Mouse (Mus musculus) liver, embryonic 13.5 days (tissue): ENCODE results near the gene Tbc1d10a. TPM values are rescaled to one million over a fixed set of nuclear protein-coding genes. Genes with fewer than 3 reads are reported as not detected.
A peak's percentile ranks its signal among the peaks of the same experiment; 100 is the strongest.

Source experiments
- ATAC-seq: fragments of 200-750 bp; cut with Nextera tagmentation; 2 replicates; pipeline ENCODE4 v1.8.0; 2017; ENCODE audit warnings: low read depth, mild to moderate bottlenecking, moderate number of reproducible peaks, moderate library complexity
- DNase-seq: peaks from one replicate; pipeline ENCODE4 v3.0.0; 2022
- H3K27ac ChIP-seq: fragments of 300-500 bp; sonication (generic); 2 replicates; pipeline ENCODE4 v1.5.1; 2015; ENCODE audit warnings: moderate library complexity, mild to moderate bottlenecking, inconsistent platforms
- H3K27me3 ChIP-seq: fragments of 300-500 bp; sonication (generic); 2 replicates; pipeline ENCODE4 v1.6.1; 2015; ENCODE audit warnings: mild to moderate bottlenecking, inconsistent platforms
- H3K36me3 ChIP-seq: fragments of 300-500 bp; sonication (generic); 2 replicates; pipeline ENCODE4 v1.6.1; 2015; ENCODE audit warnings: mild to moderate bottlenecking, inconsistent platforms
- H3K4me1 ChIP-seq: fragments of 300-500 bp; sonication (generic); replicated peaks from 2 replicates; pipeline ENCODE4 v1.6.1; 2015; ENCODE audit warnings: inconsistent platforms
- H3K4me2 ChIP-seq: fragments of 300-500 bp; sonication (generic); 2 replicates; pipeline ENCODE4 v1.6.1; 2015; ENCODE audit warnings: inconsistent platforms, mild to moderate bottlenecking, moderate library complexity
- H3K4me3 ChIP-seq: fragments of 300-500 bp; sonication (generic); replicated peaks from 2 replicates; pipeline ENCODE4 v1.5.1; 2015; ENCODE audit warnings: mild to moderate bottlenecking, inconsistent platforms
- H3K9ac ChIP-seq: fragments of 300-500 bp; sonication (generic); 2 replicates; pipeline ENCODE4 v1.6.1; 2015; ENCODE audit warnings: mild to moderate bottlenecking, inconsistent platforms
- H3K9me3 ChIP-seq: fragments of 300-500 bp; sonication (generic); replicated peaks from 2 replicates; pipeline ENCODE4 v1.6.1; 2016; ENCODE audit warnings: inconsistent platforms
- WGBS: fragments of 180-500 bp; shearing (Covaris S2); methylation state at CpG from one replicate; pipeline ENCODE4 v1.1.7; 2015; ENCODE audit not compliant: insufficient replicate concordance; 5-methylcytosine and 5-hydroxymethylcytosine counted together
- polyA plus RNA-seq: library from polyadenylated mRNA; unstranded; fragments of >200 nt; fragmentation: Nextera tagmentation; extraction: Ambion mirVana; gene quantifications from 2 replicates; pipeline ENCODE4 v1.2.1, GENCODE M21; 2015

Gene Tbc1d10a
- polyA plus RNA-seq, 1 experiment from 2014 or later = 6.2 TPM

GRCm38 (mm10) chr11:4246623-4247022 is 60.0 kb downstream of the Tbc1d10a start:
- Histone ChIP-seq H3K4me3 (no peak overlapping the region), H3K4me1 (peaks cover 34% of the 10 kb centered on the region), H3K4me2 (no peak overlapping the region), H3K27ac (no peak overlapping the region), H3K27me3 (no peaks in the 10 kb centered on the region), H3K9me3 (no peaks in the 10 kb centered on the region), H3K36me3 (no peaks in the 10 kb centered on the region), H3K9ac (no peak overlapping the region)
- 46% methylated on average over 4 of the region's 4 CpGs for WGBS
- no peak for ATAC-seq
- no peak for DNase-seq

GRCm38 (mm10) chr11:4247201-4247959 is 60.8 kb downstream of the Tbc1d10a start:
- Histone ChIP-seq H3K27me3 (no peaks in the 10 kb centered on the region), H3K9ac (no peak overlapping the region), H3K4me1 (peaks cover 33% of the 10 kb centered on the region), H3K36me3 (no peaks in the 10 kb centered on the region), H3K27ac (no peak overlapping the region), H3K9me3 (no peaks in the 10 kb centered on the region), H3K4me2 (no peak overlapping the region), H3K4me3 (no peak overlapping the region)
- no peak for ATAC-seq
- DNase-seq = no peak
- WGBS = 74% methylated on average over 14 of the region's 14 CpGs

- no peak overlapping the region for H3K4me3 ChIP-seq
- H3K9me3 ChIP-seq = no peaks in the 10 kb centered on the region
- H3K36me3 ChIP-seq = no peaks in the 10 kb centered on the region
- H3K4me2 ChIP-seq = no peak overlapping the region
- 85% methylated on average over 3 of the region's 3 CpGs for WGBS
- ATAC-seq (no peak), DNase-seq (no peak)
- no peaks in the 10 kb centered on the region for H3K27me3 ChIP-seq
- H3K4me1 ChIP-seq = peaks cover 33% of the 10 kb centered on the region
- no peak overlapping the region for H3K27ac ChIP-seq
- H3K9ac ChIP-seq = no peak overlapping the region
These were observed 62.6 kb downstream of the Tbc1d10a start for GRCm38 (mm10) chr11:4249151-4249550.

GRCm38 (mm10) chr11:4250290-4250689 is 63.7 kb downstream of the Tbc1d10a start:
- H3K4me2 ChIP-seq = no peak overlapping the region
- no peak overlapping the region for H3K27ac ChIP-seq
- no peak overlapping the region for H3K4me3 ChIP-seq
- H3K27me3 ChIP-seq = no peaks in the 10 kb centered on the region
- no peaks in the 10 kb centered on the region for H3K9me3 ChIP-seq
- WGBS = 58% methylated on average over 7 of the region's 7 CpGs
- H3K4me1 ChIP-seq = peaks cover 25% of the 10 kb centered on the region
- DNase-seq = no peak
- H3K9ac ChIP-seq = no peak overlapping the region
- peak; percentile 65 for ATAC-seq
- H3K36me3 ChIP-seq = no peaks in the 10 kb centered on the region

- DNase-seq (no peak), ATAC-seq (no peak)
- H3K27me3 ChIP-seq = no peaks in the 10 kb centered on the region
- no peaks in the 10 kb centered on the region for H3K36me3 ChIP-seq
- no peak overlapping the region for H3K4me2 ChIP-seq
- 48% methylated on average over 3 of the region's 3 CpGs for WGBS
- peaks cover 14% of the 10 kb centered on the region for H3K4me1 ChIP-seq
- H3K9me3 ChIP-seq = no peaks in the 10 kb centered on the region
- no peak overlapping the region for H3K9ac ChIP-seq
- H3K4me3 ChIP-seq = no peak overlapping the region
- H3K27ac ChIP-seq = no peak overlapping the region
These were observed 64.8 kb downstream of the Tbc1d10a start for GRCm38 (mm10) chr11:4251376-4251775.

GRCm38 (mm10) chr11:4252886-4253285 is 66.3 kb downstream of the Tbc1d10a start:
- no peaks in the 10 kb centered on the region for H3K9me3 ChIP-seq
- H3K4me2 ChIP-seq = no peak overlapping the region
- H3K27ac ChIP-seq = no peak overlapping the region
- no peak for ATAC-seq
- 64% methylated on average over 2 of the region's 2 CpGs for WGBS
- H3K9ac ChIP-seq = no peak overlapping the region
- no peaks in the 10 kb centered on the region for H3K36me3 ChIP-seq
- no peak overlapping the region for H3K4me3 ChIP-seq
- no peaks in the 10 kb centered on the region for H3K27me3 ChIP-seq
- peaks cover 17% of the 10 kb centered on the region for H3K4me1 ChIP-seq
- no peak for DNase-seq

- Histone ChIP-seq H3K4me1 (peaks cover 31% of the 10 kb centered on the region), H3K9me3 (no peaks in the 10 kb centered on the region), H3K27me3 (no peaks in the 10 kb centered on the region), H3K27ac (no peak within 1 kb of the TSS), H3K4me3 (no peak within 1 kb of the TSS), H3K4me2 (no peak within 1 kb of the TSS), H3K36me3 (no peaks in the 10 kb centered on the region), H3K9ac (no peak within 1 kb of the TSS)
- 45% methylated on average over 11 of the region's 11 CpGs for WGBS
- no peak for DNase-seq
- no peak for ATAC-seq
These were observed 70.4 kb downstream of the Tbc1d10a start, which contains the start of gene Lif for GRCm38 (mm10) chr11:4256846-4257607. Gene Lif, plus strand, starts transcription at chr11:4257557.

- no peak for DNase-seq
- WGBS = 62% methylated on average over 5 of the region's 5 CpGs
- Histone ChIP-seq H3K9ac (no peak overlapping the region), H3K4me2 (no peak overlapping the region), H3K36me3 (no peaks in the 10 kb centered on the region), H3K4me1 (peaks cover 35% of the 10 kb centered on the region), H3K27me3 (0 out of 2 replicates have a peak, but pooled peaks cover 3% of the 10 kb centered on the region), H3K9me3 (no peaks in the 10 kb centered on the region), H3K4me3 (no peak overlapping the region), H3K27ac (no peak overlapping the region)
- ATAC-seq = no peak
These were observed 71.2 kb downstream of the Tbc1d10a start for GRCm38 (mm10) chr11:4257756-4258155.

GRCm38 (mm10) chr11:4258657-4259082 is 72.1 kb downstream of the Tbc1d10a start:
- WGBS = 0% methylated on average over 7 of the region's 7 CpGs
- Histone ChIP-seq H3K4me1 (peaks cover 41% of the 10 kb centered on the region), H3K36me3 (no peaks in the 10 kb centered on the region), H3K27ac (no peak overlapping the region), H3K4me2 (peak overlapping the region; percentile 34), H3K9ac (no peak overlapping the region), H3K4me3 (no peak overlapping the region), H3K9me3 (no peaks in the 10 kb centered on the region), H3K27me3 (peaks cover 10% of the 10 kb centered on the region)
- DNase-seq = peak; percentile 67
- ATAC-seq = peak; percentile 61

- Histone ChIP-seq H3K4me3 (no peak overlapping the region), H3K27me3 (peaks cover 29% of the 10 kb centered on the region)
- 13% methylated on average over 14 of the region's 14 CpGs for WGBS
These were observed 74.0 kb downstream of the Tbc1d10a start for GRCm38 (mm10) chr11:4260463-4261187.

GRCm38 (mm10) chr11:4261188-4261494 is 74.6 kb downstream of the Tbc1d10a start:
- 26% methylated on average over 7 of the region's 7 CpGs for WGBS
- Histone ChIP-seq H3K4me1 (peaks cover 45% of the 10 kb centered on the region), H3K36me3 (no peaks in the 10 kb centered on the region), H3K9ac (no peak overlapping the region), H3K4me3 (no peak overlapping the region), H3K9me3 (no peaks in the 10 kb centered on the region), H3K4me2 (no peak overlapping the region; the same call in 1 of the 2 replicates), H3K27ac (no peak overlapping the region), H3K27me3 (peaks cover 34% of the 10 kb centered on the region)
- ATAC-seq (no peak), DNase-seq (peak; percentile 48)

More at GRCm38 (mm10) chr11:4260463-4261187, 74.0 kb downstream of the Tbc1d10a start:
- no peak for ATAC-seq
- H3K27ac ChIP-seq = no peak overlapping the region
- H3K9ac ChIP-seq = no peak overlapping the region
- H3K4me2 ChIP-seq = peak overlapping the region; percentile 38
- no peaks in the 10 kb centered on the region for H3K9me3 ChIP-seq
- no peak for DNase-seq
- peaks cover 42% of the 10 kb centered on the region for H3K4me1 ChIP-seq
- H3K36me3 ChIP-seq = no peaks in the 10 kb centered on the region
